Mouse (Mus musculus) neutrophil, adult 5-6 weeks (primary cell): ENCODE data around the gene Galnt16. TPM values are rescaled to one million over a fixed set of nuclear protein-coding genes. Genes with fewer than 3 reads are reported as not detected.

ENCODE experiments used
- ATAC-seq: fragments of 151-379, 151-347 bp; 2 replicates; pipeline ENCODE4 v1.8.0; 2017; ENCODE audit warnings: mild to moderate bottlenecking, moderate TSS enrichment; ENCODE audit not compliant: insufficient number of reproducible peaks, poor library complexity, low FRiP score, severe bottlenecking; ENCODE audit errors: extremely low read depth
- total RNA-seq: library from RNA; stranded (forward); fragments of 200-1000 nt; gene quantifications from 2 replicates; pipeline ENCODE4 v1.2.3, GENCODE M21; 2017

Galnt16 gene
- total RNA-seq, 1 experiment from 2014 or later, result not detected

- no peak for ATAC-seq
Measured at GRCm38 (mm10) chr12:80527727-80528389, 9.8 kb downstream of the Galnt16 start.

- no peak for ATAC-seq
Measured at GRCm38 (mm10) chr12:80530052-80530451, 12.0 kb downstream of the Galnt16 start.

GRCm38 (mm10) chr12:80530630-80531029, 12.6 kb downstream of the Galnt16 start:
- no peak for ATAC-seq

- ATAC-seq, result no peak
Measured at GRCm38 (mm10) chr12:80531585-80531984, 13.5 kb downstream of the Galnt16 start.

- no peak for ATAC-seq
Measured at GRCm38 (mm10) chr12:80533876-80534275, 15.8 kb downstream of the Galnt16 start.

GRCm38 (mm10) chr12:80537313-80537712, 19.2 kb downstream of the Galnt16 start:
- ATAC-seq, result no peak

GRCm38 (mm10) chr12:80538311-80538710, 20.2 kb downstream of the Galnt16 start:
- ATAC-seq, result no peak

GRCm38 (mm10) chr12:80545310-80545709, 27.2 kb downstream of the Galnt16 start:
- ATAC-seq, result no peak

- ATAC-seq, result no peak
Measured at GRCm38 (mm10) chr12:80549646-80550045, 31.6 kb downstream of the Galnt16 start.

- ATAC-seq, result no peak
Measured at GRCm38 (mm10) chr12:80553157-80553556, 35.1 kb downstream of the Galnt16 start.

GRCm38 (mm10) chr12:80554312-80554711, 36.2 kb downstream of the Galnt16 start:
- no peak for ATAC-seq

GRCm38 (mm10) chr12:80561904-80562303, 43.8 kb downstream of the Galnt16 start:
- ATAC-seq, result no peak

GRCm38 (mm10) chr12:80562793-80563192, 44.7 kb downstream of the Galnt16 start:
- ATAC-seq, result no peak

GRCm38 (mm10) chr12:80564990-80565389, 46.9 kb downstream of the Galnt16 start:
- no peak for ATAC-seq

- ATAC-seq, result no peak
Measured at GRCm38 (mm10) chr12:80565793-80566192, 47.7 kb downstream of the Galnt16 start.

GRCm38 (mm10) chr12:80566502-80566901, 48.4 kb downstream of the Galnt16 start:
- no peak for ATAC-seq

- no peak for ATAC-seq
Measured at GRCm38 (mm10) chr12:80567375-80567774, 49.3 kb downstream of the Galnt16 start.

- no peak for ATAC-seq
Measured at GRCm38 (mm10) chr12:80569561-80569960, 51.5 kb downstream of the Galnt16 start.

GRCm38 (mm10) chr12:80574318-80574717, 56.2 kb downstream of the Galnt16 start:
- ATAC-seq, result no peak

- no peak for ATAC-seq
Measured at GRCm38 (mm10) chr12:80574825-80575371, 56.8 kb downstream of the Galnt16 start.

GRCm38 (mm10) chr12:80577049-80577448, 59.0 kb downstream of the Galnt16 start:
- ATAC-seq, result no peak
